Mouse (Mus musculus) midbrain, embryonic 13.5 days (tissue): ENCODE measurements around the gene Agmo. TPM values are rescaled to one million over a fixed set of nuclear protein-coding genes. Genes with fewer than 3 reads are reported as not detected.

Experiments used
- ATAC-seq: fragments of 200-750 bp; cut with Nextera tagmentation; 2 replicates; pipeline ENCODE4 v1.8.0; 2017; ENCODE audit warnings: mild to moderate bottlenecking, moderate TSS enrichment, moderate library complexity
- H3K27ac ChIP-seq: fragments of 300-500 bp; sonication (generic); 2 replicates; pipeline ENCODE4 v1.5.1; 2015; ENCODE audit warnings: inconsistent platforms, mild to moderate bottlenecking, moderate library complexity
- H3K27me3 ChIP-seq: fragments of 300-500 bp; sonication (generic); 2 replicates; pipeline ENCODE4 v1.6.1; 2015; ENCODE audit warnings: mild to moderate bottlenecking, inconsistent platforms
- H3K36me3 ChIP-seq: fragments of 300-500 bp; sonication (generic); 2 replicates; pipeline ENCODE4 v1.6.1; 2015; ENCODE audit warnings: mild to moderate bottlenecking, inconsistent platforms
- H3K4me1 ChIP-seq: fragments of 300-500 bp; sonication (generic); replicated peaks from 2 replicates; pipeline ENCODE4 v1.6.1; 2015; ENCODE audit warnings: inconsistent platforms
- H3K4me2 ChIP-seq: fragments of 300-500 bp; sonication (generic); replicated peaks from 2 replicates; pipeline ENCODE4 v1.6.1; 2015; ENCODE audit warnings: moderate library complexity, mild to moderate bottlenecking, inconsistent platforms
- H3K4me3 ChIP-seq: fragments of 300-500 bp; sonication (generic); replicated peaks from 2 replicates; pipeline ENCODE4 v1.5.1; 2015; ENCODE audit warnings: mild to moderate bottlenecking, inconsistent platforms
- H3K9ac ChIP-seq: fragments of 300-500 bp; sonication (generic); replicated peaks from 2 replicates; pipeline ENCODE4 v1.6.1; 2015; ENCODE audit warnings: mild to moderate bottlenecking, inconsistent platforms
- H3K9me3 ChIP-seq: fragments of 300-500 bp; sonication (generic); 2 replicates; pipeline ENCODE4 v1.6.1; 2016; ENCODE audit warnings: mild to moderate bottlenecking, inconsistent platforms
- WGBS: fragments of 180-500 bp; shearing (Covaris S2); methylation state at CpG from one replicate; pipeline ENCODE4 v1.1.7; 2015; 5-methylcytosine and 5-hydroxymethylcytosine counted together
- polyA plus RNA-seq: library from polyadenylated mRNA; unstranded; fragments of >200 nt; fragmentation: Nextera tagmentation; extraction: Ambion mirVana; gene quantifications from 2 replicates; pipeline ENCODE4 v1.2.1, GENCODE M21; 2015

The Agmo gene
- polyA plus RNA-seq, 1 experiment from 2014 or later, result 0.74 TPM

DNA sequence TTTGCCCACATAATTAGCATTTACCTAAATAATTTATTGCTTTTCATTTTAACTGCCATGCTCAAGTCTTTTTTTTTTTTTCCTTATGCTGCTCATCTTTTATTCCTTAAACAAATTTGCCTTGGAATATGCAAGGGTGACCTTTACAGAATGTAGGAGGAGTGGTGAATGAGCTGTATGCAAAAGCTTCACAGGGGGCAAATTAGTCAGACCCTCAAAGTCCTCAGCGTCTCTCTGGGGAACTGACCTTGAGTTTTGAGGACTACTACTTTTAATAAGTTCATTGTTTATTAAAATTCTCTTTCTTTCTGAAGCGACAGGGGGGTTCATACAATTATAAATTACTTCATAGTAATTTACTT, 33.2 kb downstream of the Agmo start:
- Histone ChIP-seq H3K36me3 (no peaks in the 10 kb centered on the region), H3K4me2 (no peak overlapping the region), H3K27me3 (no peaks in the 10 kb centered on the region), H3K27ac (no peak overlapping the region), H3K9ac (no peak overlapping the region), H3K4me1 (no peaks in the 10 kb centered on the region), H3K4me3 (no peak overlapping the region), H3K9me3 (no peaks in the 10 kb centered on the region)
- no peak for ATAC-seq
- WGBS, result 62% methylated on average over 2 of the region's 2 CpGs

GRCm38 (mm10) chr12:37306956-37307466, 65.6 kb downstream of the Agmo start:
- ATAC-seq, result no peak
- 80% methylated on average over 1 of the region's 1 CpGs for WGBS
- no peak overlapping the region for H3K4me2 ChIP-seq

GRCm38 (mm10) chr12:37310786-37311185, 69.3 kb downstream of the Agmo start:
- Histone ChIP-seq H3K9ac (no peak overlapping the region), H3K27me3 (no peaks in the 10 kb centered on the region), H3K9me3 (no peaks in the 10 kb centered on the region), H3K27ac (no peak overlapping the region), H3K36me3 (no peaks in the 10 kb centered on the region), H3K4me3 (no peak overlapping the region), H3K4me2 (no peak overlapping the region), H3K4me1 (no peaks in the 10 kb centered on the region)
- ATAC-seq, result no peak
- 98% methylated on average over 1 of the region's 1 CpGs for WGBS

More at GRCm38 (mm10) chr12:37306956-37307466, 65.6 kb downstream of the Agmo start:
- Histone ChIP-seq H3K9me3 (no peaks in the 10 kb centered on the region), H3K9ac (no peak overlapping the region), H3K27me3 (no peaks in the 10 kb centered on the region), H3K4me3 (no peak overlapping the region), H3K4me1 (no peaks in the 10 kb centered on the region), H3K36me3 (no peaks in the 10 kb centered on the region), H3K27ac (no peak overlapping the region)

DNA sequence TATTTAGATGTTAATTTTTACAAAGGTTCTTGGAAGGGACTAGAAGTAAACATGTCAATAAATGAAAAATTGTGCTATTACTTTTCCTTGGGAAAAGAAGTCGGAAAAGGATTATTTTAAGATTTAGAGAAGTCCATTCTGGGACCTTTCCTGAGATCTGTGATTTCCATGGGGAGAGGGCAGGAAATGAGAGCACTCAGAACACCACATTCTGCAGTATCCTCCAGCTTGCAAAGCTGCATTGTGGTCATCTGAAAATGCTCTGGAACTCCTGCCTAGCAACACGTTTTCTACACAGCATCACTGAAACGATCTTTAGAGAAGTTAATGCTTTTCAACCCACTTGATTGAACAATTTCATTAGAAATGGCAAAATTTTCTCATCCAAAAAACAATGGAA, 81.4 kb downstream of the Agmo start:
- no peak overlapping the region for H3K4me3 ChIP-seq
- H3K9me3 ChIP-seq, result no peaks in the 10 kb centered on the region
- WGBS, result 59% methylated on average over 3 of the region's 3 CpGs
- H3K36me3 ChIP-seq, result no peaks in the 10 kb centered on the region
- no peaks in the 10 kb centered on the region for H3K4me1 ChIP-seq
- no peak overlapping the region for H3K9ac ChIP-seq
- H3K27me3 ChIP-seq, result no peaks in the 10 kb centered on the region
- no peak overlapping the region for H3K4me2 ChIP-seq
- no peak for ATAC-seq
- H3K27ac ChIP-seq, result no peak overlapping the region

DNA sequence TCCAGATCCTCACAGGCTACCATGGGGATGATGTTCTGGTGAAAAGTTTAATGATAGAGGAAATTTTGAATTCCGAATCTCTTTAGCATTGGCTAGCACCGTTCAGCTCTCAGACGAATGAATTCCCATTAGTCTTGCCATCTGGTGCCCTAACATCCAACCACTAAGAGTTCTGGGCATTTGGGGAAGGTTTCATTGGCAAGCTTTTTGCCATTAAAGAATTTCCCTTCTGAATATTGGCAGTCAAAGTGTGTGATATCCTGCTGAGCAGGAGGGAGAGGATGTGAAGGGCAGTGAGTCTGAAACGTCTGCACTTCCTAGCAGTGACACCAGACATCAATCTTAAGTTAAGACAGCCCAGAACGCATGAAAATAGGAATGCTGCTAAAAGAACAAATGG, 93.5 kb downstream of the Agmo start:
- Histone ChIP-seq H3K9me3 (no peaks in the 10 kb centered on the region), H3K9ac (no peak overlapping the region), H3K4me2 (no peak overlapping the region), H3K4me1 (no peaks in the 10 kb centered on the region), H3K36me3 (no peaks in the 10 kb centered on the region), H3K27ac (no peak overlapping the region), H3K4me3 (no peak overlapping the region), H3K27me3 (no peaks in the 10 kb centered on the region)
- WGBS, result 61% methylated on average over 5 of the region's 5 CpGs
- ATAC-seq, result no peak

- ATAC-seq, result no peak
- 80% methylated on average over 5 of the region's 5 CpGs for WGBS
- H3K4me3 ChIP-seq, result no peak overlapping the region
These were observed 102.8 kb downstream of the Agmo start for GRCm38 (mm10) chr12:37344225-37344624.

DNA sequence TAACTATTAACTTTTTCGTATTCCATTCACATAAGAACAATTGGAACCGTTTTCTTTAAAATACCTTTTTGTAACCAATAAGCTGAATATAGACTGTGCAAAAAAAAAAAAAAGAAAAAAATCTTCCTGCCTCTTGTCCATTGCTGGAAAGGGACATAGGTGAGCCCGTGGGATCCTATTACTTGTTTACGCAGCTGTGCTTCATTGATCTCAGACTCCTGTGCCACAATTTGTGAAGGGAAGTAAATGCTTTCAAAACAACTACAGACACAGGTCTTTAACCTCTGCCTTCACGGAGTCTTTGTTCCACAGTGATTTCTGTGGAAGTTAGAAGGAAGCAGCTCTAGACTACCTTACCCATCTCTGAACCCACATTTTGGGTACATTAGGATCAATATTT, 104.3 kb downstream of the Agmo start:
- no peak overlapping the region for H3K9ac ChIP-seq
- 74% methylated on average over 5 of the region's 5 CpGs for WGBS
- H3K9me3 ChIP-seq, result no peaks in the 10 kb centered on the region
- H3K36me3 ChIP-seq, result no peaks in the 10 kb centered on the region
- H3K27me3 ChIP-seq, result no peaks in the 10 kb centered on the region
- no peak overlapping the region for H3K4me2 ChIP-seq
- ATAC-seq, result no peak
- H3K4me1 ChIP-seq, result no peaks in the 10 kb centered on the region
- no peak overlapping the region for H3K27ac ChIP-seq
- H3K4me3 ChIP-seq, result no peak overlapping the region

More at GRCm38 (mm10) chr12:37344225-37344624, 102.8 kb downstream of the Agmo start:
- H3K9me3 ChIP-seq, result no peaks in the 10 kb centered on the region
- H3K27me3 ChIP-seq, result no peaks in the 10 kb centered on the region
- H3K9ac ChIP-seq, result no peak overlapping the region
- no peaks in the 10 kb centered on the region for H3K36me3 ChIP-seq
- no peaks in the 10 kb centered on the region for H3K4me1 ChIP-seq
- no peak overlapping the region for H3K4me2 ChIP-seq
- no peak overlapping the region for H3K27ac ChIP-seq

DNA sequence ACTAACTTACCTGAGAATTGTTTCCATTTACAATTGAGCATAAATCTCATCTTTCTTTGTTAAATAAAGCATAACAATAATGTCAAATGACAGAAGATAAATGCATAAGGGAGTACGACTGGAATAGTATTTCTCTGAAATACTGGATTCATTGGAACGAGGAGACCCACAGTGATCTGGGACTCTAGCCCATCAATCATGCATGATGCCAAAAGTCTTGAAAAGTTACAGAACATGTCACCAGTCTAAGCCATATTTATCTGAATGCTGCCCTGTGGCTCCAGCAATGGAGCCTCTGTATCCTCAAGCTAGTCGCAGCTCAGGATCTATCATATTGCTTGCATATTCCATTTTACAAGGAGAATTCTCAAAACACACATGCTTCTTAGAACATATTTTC, 150.9 kb downstream of the Agmo start:
- ATAC-seq, result no peak
- Histone ChIP-seq H3K9ac (no peak overlapping the region), H3K4me2 (no peak overlapping the region), H3K27me3 (no peaks in the 10 kb centered on the region), H3K27ac (no peak overlapping the region), H3K9me3 (no peaks in the 10 kb centered on the region), H3K36me3 (no peaks in the 10 kb centered on the region), H3K4me3 (no peak overlapping the region), H3K4me1 (no peaks in the 10 kb centered on the region)
- WGBS, result 96% methylated on average over 3 of the region's 3 CpGs

GRCm38 (mm10) chr12:37402541-37402940, 161.1 kb downstream of the Agmo start:
- Histone ChIP-seq H3K36me3 (no peaks in the 10 kb centered on the region), H3K4me2 (no peak overlapping the region), H3K4me1 (no peaks in the 10 kb centered on the region), H3K27ac (no peak overlapping the region), H3K27me3 (no peaks in the 10 kb centered on the region), H3K9me3 (no peaks in the 10 kb centered on the region), H3K9ac (no peak overlapping the region), H3K4me3 (no peak overlapping the region)
- no peak for ATAC-seq
- 93% methylated on average over 6 of the region's 6 CpGs for WGBS

GRCm38 (mm10) chr12:37426350-37426749, 184.9 kb downstream of the Agmo start:
- Histone ChIP-seq H3K9ac (no peak overlapping the region), H3K4me2 (no peak overlapping the region), H3K9me3 (no peaks in the 10 kb centered on the region), H3K4me1 (no peaks in the 10 kb centered on the region), H3K27me3 (no peaks in the 10 kb centered on the region), H3K27ac (no peak overlapping the region), H3K4me3 (no peak overlapping the region), H3K36me3 (no peaks in the 10 kb centered on the region)
- WGBS, result 94% methylated on average over 5 of the region's 5 CpGs
- no peak for ATAC-seq

DNA sequence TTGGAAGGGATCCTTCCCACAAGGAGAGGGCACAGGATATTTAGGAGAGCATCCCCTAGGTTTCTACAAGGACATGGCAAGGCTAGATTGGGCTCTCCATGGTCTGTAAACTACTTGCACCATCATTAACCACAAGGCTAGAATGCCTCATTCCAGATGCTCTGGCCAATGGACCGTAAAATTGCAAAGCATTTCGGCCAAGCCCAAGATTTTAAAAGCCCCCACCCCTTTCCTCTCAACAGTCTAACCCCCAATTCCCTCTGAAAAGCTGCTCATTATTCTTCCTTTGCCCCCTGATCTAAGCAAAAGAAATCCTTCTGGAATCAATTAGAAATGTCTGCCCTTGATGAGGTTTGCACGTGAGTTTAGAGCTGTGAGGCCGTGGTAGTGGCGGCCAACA, 185.3 kb downstream of the Agmo start:
- no peak for ATAC-seq
- H3K4me2 ChIP-seq, result no peak overlapping the region
- H3K9ac ChIP-seq, result no peak overlapping the region
- no peaks in the 10 kb centered on the region for H3K27me3 ChIP-seq
- no peaks in the 10 kb centered on the region for H3K4me1 ChIP-seq
- no peak overlapping the region for H3K4me3 ChIP-seq
- no peaks in the 10 kb centered on the region for H3K36me3 ChIP-seq
- H3K27ac ChIP-seq, result no peak overlapping the region
- WGBS, result 71% methylated on average over 5 of the region's 5 CpGs
- H3K9me3 ChIP-seq, result no peaks in the 10 kb centered on the region

- no peak for ATAC-seq
- WGBS, result 87% methylated on average over 1 of the region's 1 CpGs
- H3K9me3 ChIP-seq, result no peaks in the 10 kb centered on the region
- no peak overlapping the region for H3K4me2 ChIP-seq
- no peaks in the 10 kb centered on the region for H3K27me3 ChIP-seq
- H3K4me3 ChIP-seq, result no peak overlapping the region
- no peak overlapping the region for H3K9ac ChIP-seq
- no peaks in the 10 kb centered on the region for H3K4me1 ChIP-seq
- H3K27ac ChIP-seq, result no peak overlapping the region
- H3K36me3 ChIP-seq, result no peaks in the 10 kb centered on the region
These were observed 193.0 kb downstream of the Agmo start for GRCm38 (mm10) chr12:37434466-37434865.

DNA sequence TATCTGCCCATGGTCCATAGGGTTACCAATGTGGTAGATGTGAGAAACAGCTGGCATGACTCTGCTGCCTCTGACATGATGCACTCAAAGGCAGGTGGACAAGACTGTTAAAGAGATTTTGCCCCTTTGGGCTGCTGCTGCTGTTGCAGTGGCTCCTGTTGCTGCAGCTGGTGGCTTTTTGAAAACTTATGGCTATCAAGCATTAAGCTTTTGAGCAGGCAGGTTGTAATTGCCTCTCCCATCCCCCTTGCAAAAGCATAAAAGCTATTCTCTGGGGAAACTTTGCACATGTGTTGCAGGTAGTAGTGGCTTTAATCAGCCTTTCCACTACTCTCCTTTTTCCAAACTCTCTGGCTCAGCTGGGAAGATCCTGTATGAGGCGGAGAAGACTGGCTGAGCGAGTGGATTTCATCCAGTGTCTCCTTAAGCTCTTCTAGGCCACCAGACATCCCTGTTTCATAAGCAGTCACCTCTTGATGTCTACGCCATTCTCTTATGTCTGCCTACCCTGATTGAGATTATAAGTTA, 201.1 kb downstream of the Agmo start:
- ATAC-seq, result no peak
- no peaks in the 10 kb centered on the region for H3K36me3 ChIP-seq
- no peak overlapping the region for H3K4me3 ChIP-seq
- H3K4me1 ChIP-seq, result peaks cover 12% of the 10 kb centered on the region; the same call in 1 of the 2 replicates
- WGBS, result 94% methylated on average over 3 of the region's 3 CpGs
- H3K9ac ChIP-seq, result no peak overlapping the region
- no peak overlapping the region for H3K4me2 ChIP-seq
- no peaks in the 10 kb centered on the region for H3K27me3 ChIP-seq
- H3K27ac ChIP-seq, result no peak overlapping the region
- no peaks in the 10 kb centered on the region for H3K9me3 ChIP-seq
